Mouse (Mus musculus) midbrain, embryonic 15.5 days (tissue): ENCODE data around the gene Gm3336. TPM values are rescaled to one million over a fixed set of nuclear protein-coding genes. Genes with fewer than 3 reads are reported as not detected.
A peak's percentile ranks its signal among the peaks of the same experiment; 100 is the strongest.

ENCODE experiments used
- ATAC-seq: fragments of 200-750 bp; cut with Nextera tagmentation; replicated peaks from 2 replicates; pipeline ENCODE4 v1.8.0; 2017; ENCODE audit warnings: moderate TSS enrichment
- H3K27ac ChIP-seq: fragments of 300-500 bp; sonication (generic); 2 replicates; pipeline ENCODE4 v1.5.1; 2015; ENCODE audit warnings: mild to moderate bottlenecking, inconsistent platforms
- H3K27me3 ChIP-seq: fragments of 300-500 bp; sonication (generic); replicated peaks from 2 replicates; pipeline ENCODE4 v1.6.1; 2015; ENCODE audit warnings: inconsistent platforms
- H3K36me3 ChIP-seq: fragments of 300-500 bp; sonication (generic); replicated peaks from 2 replicates; pipeline ENCODE4 v1.6.1; 2015; ENCODE audit warnings: inconsistent platforms
- H3K4me1 ChIP-seq: fragments of 300-500 bp; sonication (generic); 2 replicates; pipeline ENCODE4 v1.6.1; 2015; ENCODE audit warnings: inconsistent platforms
- H3K4me2 ChIP-seq: fragments of 300-500 bp; sonication (generic); 2 replicates; pipeline ENCODE4 v1.6.1; 2015; ENCODE audit warnings: inconsistent platforms, mild to moderate bottlenecking, moderate library complexity
- H3K4me3 ChIP-seq: fragments of 300-500 bp; sonication (generic); 2 replicates; pipeline ENCODE4 v1.5.1; 2015; ENCODE audit warnings: mild to moderate bottlenecking, inconsistent platforms
- H3K9ac ChIP-seq: fragments of 300-500 bp; sonication (generic); 2 replicates; pipeline ENCODE4 v1.6.1; 2015; ENCODE audit warnings: mild to moderate bottlenecking, inconsistent platforms
- H3K9me3 ChIP-seq: fragments of 300-500 bp; sonication (generic); 2 replicates; pipeline ENCODE4 v1.6.1; 2016; ENCODE audit warnings: inconsistent platforms
- WGBS: fragments of 180-500 bp; shearing (Covaris S2); methylation state at CpG from one replicate; pipeline ENCODE4 v1.1.7; 2015; ENCODE audit warnings: mixed read lengths; 5-methylcytosine and 5-hydroxymethylcytosine counted together
- polyA plus RNA-seq: library from polyadenylated mRNA; unstranded; fragments of >200 nt; fragmentation: Nextera tagmentation; extraction: Ambion mirVana; gene quantifications from 2 replicates; pipeline ENCODE4 v1.2.1, GENCODE M21; 2015

The Gm3336 gene
- polyA plus RNA-seq, 1 experiment from 2014 or later, result not detected

DNA sequence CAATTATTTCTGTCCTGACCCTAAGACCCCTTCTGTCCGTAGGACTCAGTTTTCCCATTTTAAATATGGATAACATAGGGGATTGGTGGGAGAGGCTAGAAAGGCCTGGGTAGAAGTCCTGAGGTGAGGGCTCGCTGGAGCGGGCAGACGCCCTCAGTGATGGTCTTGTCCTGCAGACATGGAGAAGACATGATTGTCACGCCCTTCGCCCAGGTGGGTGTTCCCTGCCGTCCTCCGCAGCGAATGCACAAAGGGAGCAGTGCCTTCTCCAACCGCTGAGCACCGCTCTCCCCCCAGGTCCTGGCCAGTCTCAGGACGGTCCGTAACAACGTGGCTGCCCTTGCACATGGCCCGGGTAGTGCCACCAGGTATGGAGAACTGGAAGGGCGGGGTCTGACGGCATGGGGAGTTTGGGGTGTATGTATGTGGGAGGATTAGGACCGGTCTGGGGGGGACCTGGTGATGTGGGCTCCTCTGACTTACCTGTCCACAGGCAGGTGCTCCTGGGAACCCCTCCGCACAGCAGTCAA is 27.4 kb downstream of the Gm3336 start:
- ATAC-seq, result no peak
- Histone ChIP-seq H3K4me2 (no peak overlapping the region), H3K9ac (no peak overlapping the region), H3K27me3 (peaks cover 65% of the 10 kb centered on the region), H3K4me1 (peaks cover 17% of the 10 kb centered on the region), H3K9me3 (no peaks in the 10 kb centered on the region), H3K4me3 (no peak overlapping the region), H3K27ac (no peak overlapping the region), H3K36me3 (no peaks in the 10 kb centered on the region)
- 63% methylated on average over 19 of the region's 19 CpGs for WGBS

DNA sequence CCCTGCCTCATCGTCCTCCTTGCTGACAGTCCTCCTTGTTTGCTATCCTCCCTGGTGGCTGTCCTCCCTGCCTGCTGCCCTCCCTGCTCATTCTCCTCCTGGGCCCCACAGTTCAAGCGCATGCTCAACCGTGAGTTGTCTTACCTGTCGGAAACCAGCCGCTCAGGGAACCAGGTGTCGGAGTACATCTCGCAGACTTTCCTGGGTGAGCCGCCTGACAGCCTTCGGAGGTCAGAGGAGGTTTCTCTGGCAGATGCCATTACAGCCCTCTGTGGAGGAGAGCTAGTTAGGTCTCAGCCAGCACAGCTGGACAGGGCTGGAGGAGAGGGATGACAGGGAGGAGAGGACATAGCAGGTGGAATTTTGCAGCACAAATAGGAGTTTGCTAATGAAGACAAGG is 28.3 kb downstream of the Gm3336 start:
- Histone ChIP-seq H3K27me3 (peaks cover 62% of the 10 kb centered on the region), H3K9ac (no peak overlapping the region), H3K4me3 (no peak overlapping the region), H3K9me3 (no peaks in the 10 kb centered on the region), H3K4me1 (peaks cover 17% of the 10 kb centered on the region), H3K27ac (no peak overlapping the region), H3K4me2 (no peak overlapping the region), H3K36me3 (no peaks in the 10 kb centered on the region)
- 78% methylated on average over 9 of the region's 9 CpGs for WGBS
- no peak for ATAC-seq

GRCm38 (mm10) chr8:70747211-70747890 is 29.0 kb downstream of the Gm3336 start:
- no peak overlapping the region for H3K9ac ChIP-seq
- no peak overlapping the region for H3K4me3 ChIP-seq
- no peaks in the 10 kb centered on the region for H3K9me3 ChIP-seq
- H3K27ac ChIP-seq, result no peak overlapping the region
- no peaks in the 10 kb centered on the region for H3K36me3 ChIP-seq
- no peak for ATAC-seq
- no peak overlapping the region for H3K4me2 ChIP-seq
- 87% methylated on average over 18 of the region's 18 CpGs for WGBS
- peaks cover 55% of the 10 kb centered on the region for H3K27me3 ChIP-seq
- peaks cover 17% of the 10 kb centered on the region for H3K4me1 ChIP-seq

DNA sequence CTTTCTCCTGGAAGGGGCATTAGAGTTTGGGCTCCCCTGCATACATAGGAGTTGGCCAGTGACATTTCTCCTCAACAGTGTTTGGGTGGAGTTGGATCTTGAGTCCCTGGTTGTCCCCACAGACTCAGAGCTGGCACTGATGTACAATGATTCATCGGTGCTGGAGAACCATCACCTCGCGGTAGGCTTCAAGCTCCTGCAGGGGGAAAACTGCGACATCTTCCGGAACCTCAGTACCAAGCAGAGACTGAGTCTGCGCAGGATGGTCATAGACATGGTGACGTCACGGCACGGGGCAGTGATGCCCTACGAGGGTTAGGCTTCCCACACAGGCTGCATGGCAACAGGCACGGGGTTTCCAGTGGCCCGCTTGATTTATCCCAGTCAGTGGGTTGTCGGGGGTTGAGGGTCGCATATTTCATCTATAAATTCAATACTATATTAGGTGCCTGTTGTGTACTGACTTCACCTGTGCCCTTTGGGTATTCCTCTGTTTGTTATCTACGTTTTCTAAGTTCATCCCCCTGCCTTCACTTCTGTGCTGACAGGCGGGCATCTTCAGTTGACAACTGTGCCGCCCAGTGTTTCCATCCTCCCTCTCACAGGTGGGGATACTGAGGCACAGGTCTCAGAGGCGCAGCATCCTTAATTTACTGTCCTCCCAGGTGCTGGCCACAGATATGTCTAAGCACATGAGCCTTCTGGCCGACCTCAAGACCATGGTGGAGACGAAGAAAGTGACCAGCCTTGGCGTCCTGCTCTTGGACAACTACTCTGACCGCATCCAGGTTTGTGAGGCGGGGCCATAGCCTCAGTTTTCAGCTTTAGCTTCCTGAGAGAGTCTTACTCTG is 30.1 kb downstream of the Gm3336 start:
- no peak for ATAC-seq
- H3K4me3 ChIP-seq, result no peak overlapping the region
- H3K36me3 ChIP-seq, result no peaks in the 10 kb centered on the region
- H3K4me2 ChIP-seq, result no peak overlapping the region
- peaks cover 9% of the 10 kb centered on the region for H3K4me1 ChIP-seq
- no peak overlapping the region for H3K27ac ChIP-seq
- H3K27me3 ChIP-seq, result peaks cover 44% of the 10 kb centered on the region
- no peak overlapping the region for H3K9ac ChIP-seq
- WGBS, result 87% methylated on average over 23 of the region's 23 CpGs
- H3K9me3 ChIP-seq, result no peaks in the 10 kb centered on the region

GRCm38 (mm10) chr8:70749097-70749674 is 30.8 kb downstream of the Gm3336 start:
- Histone ChIP-seq H3K27me3 (peaks cover 37% of the 10 kb centered on the region), H3K9me3 (no peaks in the 10 kb centered on the region), H3K36me3 (no peaks in the 10 kb centered on the region), H3K4me3 (no peak overlapping the region), H3K9ac (no peak overlapping the region), H3K27ac (no peak overlapping the region), H3K4me1 (peaks cover 2% of the 10 kb centered on the region), H3K4me2 (no peak overlapping the region)
- no peak for ATAC-seq
- 81% methylated on average over 19 of the region's 19 CpGs for WGBS

- Histone ChIP-seq H3K4me1 (peaks cover 1% of the 10 kb centered on the region), H3K4me3 (no peak overlapping the region), H3K9ac (no peak overlapping the region), H3K36me3 (no peaks in the 10 kb centered on the region), H3K9me3 (no peaks in the 10 kb centered on the region), H3K4me2 (no peak overlapping the region), H3K27me3 (peaks cover 29% of the 10 kb centered on the region), H3K27ac (no peak overlapping the region)
- no peak for ATAC-seq
- 86% methylated on average over 13 of the region's 13 CpGs for WGBS
Observed at GRCm38 (mm10) chr8:70750128-70750680, 31.9 kb downstream of the Gm3336 start.

DNA sequence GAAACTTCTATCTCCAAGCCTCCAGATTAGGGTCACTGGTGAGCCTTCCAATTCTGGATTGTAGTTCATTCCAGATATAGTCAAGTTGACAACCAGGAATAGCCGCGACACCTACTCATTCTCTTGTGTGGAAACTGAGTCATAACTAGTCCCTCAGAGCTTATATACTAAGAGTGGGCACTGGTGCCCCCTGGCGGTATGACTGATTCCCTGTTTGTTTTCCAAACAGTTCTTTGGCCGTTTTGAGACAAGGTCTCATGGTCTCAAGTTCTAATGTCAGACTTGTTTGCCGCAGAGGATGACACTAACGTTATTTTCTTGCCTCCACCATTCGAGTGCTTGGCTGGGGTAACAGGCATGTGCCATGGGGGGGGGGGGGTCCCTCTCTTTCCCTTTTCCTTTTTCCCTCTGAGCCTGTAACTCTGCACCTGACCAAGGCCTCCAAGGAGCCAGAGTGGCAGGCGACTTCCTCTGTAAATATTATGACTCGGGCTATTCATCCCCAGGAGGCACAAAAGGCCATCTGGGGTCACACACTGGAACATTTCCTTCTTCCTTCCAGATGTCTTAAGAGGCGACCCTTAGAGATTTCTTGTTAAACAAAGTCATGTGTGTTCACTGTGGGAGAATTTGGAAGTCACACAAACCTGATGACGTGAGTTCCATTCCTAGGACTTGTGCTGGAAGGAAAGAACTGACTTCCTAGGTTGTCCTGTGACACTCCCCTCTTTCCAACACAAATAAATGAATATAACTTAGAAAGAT is 33.8 kb downstream of the Gm3336 start:
- peaks cover 13% of the 10 kb centered on the region; the same call in 1 of the 2 replicates for H3K27me3 ChIP-seq
- no peak for ATAC-seq
- no peak overlapping the region for H3K4me3 ChIP-seq
- H3K4me2 ChIP-seq, result no peak overlapping the region
- no peak overlapping the region for H3K9ac ChIP-seq
- H3K9me3 ChIP-seq, result no peaks in the 10 kb centered on the region
- peaks cover 6% of the 10 kb centered on the region; the same call in 1 of the 2 replicates for H3K36me3 ChIP-seq
- peaks cover 21% of the 10 kb centered on the region for H3K4me1 ChIP-seq
- no peak overlapping the region for H3K27ac ChIP-seq
- WGBS, result 42% methylated on average over 11 of the region's 11 CpGs

DNA sequence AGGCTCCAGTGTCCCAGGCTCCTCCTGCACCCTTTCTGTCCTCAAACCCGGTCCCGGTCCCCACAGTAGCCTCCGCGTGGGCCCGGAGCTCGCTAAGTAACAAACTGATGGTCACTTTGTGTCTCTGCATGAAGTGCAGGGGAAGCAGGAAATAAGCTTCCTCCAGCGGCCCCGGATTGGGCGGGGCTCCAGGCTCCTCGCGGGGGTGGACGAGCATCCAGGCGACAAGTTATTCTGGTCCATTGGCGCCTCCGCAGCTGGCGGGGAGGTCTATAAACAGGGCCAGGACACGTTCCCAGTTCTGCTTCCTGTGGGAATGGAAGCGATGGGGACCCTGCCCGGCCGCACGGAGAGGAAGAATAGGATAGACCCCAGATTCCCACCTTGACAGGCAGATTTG is 34.8 kb downstream of the Gm3336 start:
- H3K4me1 ChIP-seq, result peaks cover 31% of the 10 kb centered on the region
- 0 out of 2 replicates have a peak, but pooled peaks cover 12% of the 10 kb centered on the region for H3K27me3 ChIP-seq
- H3K36me3 ChIP-seq, result peaks cover 13% of the 10 kb centered on the region; the same call in 1 of the 2 replicates
- no peak for ATAC-seq
- H3K9ac ChIP-seq, result no peak overlapping the region
- H3K4me2 ChIP-seq, result no peak overlapping the region
- H3K9me3 ChIP-seq, result no peaks in the 10 kb centered on the region
- WGBS, result 36% methylated on average over 21 of the region's 21 CpGs
- H3K4me3 ChIP-seq, result no peak overlapping the region
- 0 out of 2 replicates have a peak overlapping the region, but pooled peaks have one; percentile 1 for H3K27ac ChIP-seq

- Histone ChIP-seq H3K36me3 (peaks cover 16% of the 10 kb centered on the region; the same call in 1 of the 2 replicates), H3K9ac (peak within 1 kb of the TSS; percentile 83), H3K9me3 (no peaks in the 10 kb centered on the region), H3K27me3 (0 out of 2 replicates have a peak, but pooled peaks cover 6% of the 10 kb centered on the region), H3K4me3 (peak within 1 kb of the TSS; percentile 71), H3K4me2 (peak within 1 kb of the TSS; percentile 57), H3K4me1 (peaks cover 41% of the 10 kb centered on the region), H3K27ac (peak within 1 kb of the TSS; percentile 92)
- peak; percentile 98 for ATAC-seq
- WGBS, result 8% methylated on average over 37 of the region's 37 CpGs
Observed at GRCm38 (mm10) chr8:70754043-70754870, 35.9 kb downstream of the Gm3336 start, which contains the start of gene Rab3a. TSS of gene Rab3a (plus strand) at chr8:70754679.

GRCm38 (mm10) chr8:70754871-70755660 is 36.7 kb downstream of the Gm3336 start:
- Histone ChIP-seq H3K4me3 (peak overlapping the region; percentile 71), H3K9me3 (no peaks in the 10 kb centered on the region), H3K4me2 (peak overlapping the region; percentile 57), H3K9ac (peak overlapping the region; percentile 83), H3K4me1 (peaks cover 49% of the 10 kb centered on the region), H3K36me3 (peaks cover 16% of the 10 kb centered on the region; the same call in 1 of the 2 replicates), H3K27me3 (no peaks in the 10 kb centered on the region), H3K27ac (peak overlapping the region; percentile 92)
- WGBS, result 13% methylated on average over 50 of the region's 50 CpGs
- peak; percentile 64 for ATAC-seq
